Mouse (Mus musculus) erythroblast, embryonic 14.5 days (primary cell): Measurements from ENCODE around the gene Gm49396. TPM values are rescaled to one million over a fixed set of nuclear protein-coding genes. Genes with fewer than 3 reads are reported as not detected.

Experiments
- H3K27me3 ChIP-seq: 2 replicates; pipeline ENCODE4 v1.6.1; 2012; ENCODE audit warnings: inconsistent platforms; ENCODE audit not compliant: control insufficient read depth
- H3K36me3 ChIP-seq: 2 replicates; pipeline ENCODE4 v1.6.1; 2012; ENCODE audit warnings: mild to moderate bottlenecking, inconsistent platforms; ENCODE audit not compliant: control insufficient read depth
- H3K4me1 ChIP-seq: 2 replicates; pipeline ENCODE4 v1.6.1; 2012; ENCODE audit warnings: inconsistent platforms; ENCODE audit not compliant: control insufficient read depth
- H3K4me3 ChIP-seq: replicated peaks from 2 replicates; pipeline ENCODE3; 2012; ENCODE audit warnings: moderate library complexity, mild to moderate bottlenecking, inconsistent platforms
- H3K9me3 ChIP-seq: 2 replicates; pipeline ENCODE4 v1.6.1; 2012; ENCODE audit warnings: low read length, inconsistent platforms, mixed read lengths; ENCODE audit not compliant: control insufficient read depth
- GATA1 ChIP-seq: IDR thresholded peaks from 2 replicates; pipeline ENCODE4 v1.6.1; 2012; ENCODE audit warnings: low read length, inconsistent platforms, mixed read lengths
- TAL1 ChIP-seq: IDR thresholded peaks from 3 replicates; pipeline ENCODE4 v1.6.1; 2012; ENCODE audit warnings: low read length, inconsistent platforms, mixed read lengths
- polyA plus RNA-seq: library from polyadenylated mRNA; stranded (reverse); fragments of >175 nt; gene quantifications from 2 replicates; pipeline ENCODE4 v1.2.3, GENCODE M21; 2012

Gene Gm49396
- polyA plus RNA-seq, 1 experiment, result 0.18 TPM

GRCm38 (mm10) chr7:30590927-30591604 is 27.9 kb downstream of the Gm49396 start:
- H3K27me3 ChIP-seq, result peaks cover 8% of the 10 kb centered on the region
- H3K36me3 ChIP-seq, result peaks cover 13% of the 10 kb centered on the region
- H3K4me3 ChIP-seq, result no peak overlapping the region
- peaks cover 64% of the 10 kb centered on the region for H3K4me1 ChIP-seq
- TF ChIP-seq TAL1 (no peak), GATA1 (no peak)
- H3K9me3 ChIP-seq, result no peaks in the 10 kb centered on the region

DNA sequence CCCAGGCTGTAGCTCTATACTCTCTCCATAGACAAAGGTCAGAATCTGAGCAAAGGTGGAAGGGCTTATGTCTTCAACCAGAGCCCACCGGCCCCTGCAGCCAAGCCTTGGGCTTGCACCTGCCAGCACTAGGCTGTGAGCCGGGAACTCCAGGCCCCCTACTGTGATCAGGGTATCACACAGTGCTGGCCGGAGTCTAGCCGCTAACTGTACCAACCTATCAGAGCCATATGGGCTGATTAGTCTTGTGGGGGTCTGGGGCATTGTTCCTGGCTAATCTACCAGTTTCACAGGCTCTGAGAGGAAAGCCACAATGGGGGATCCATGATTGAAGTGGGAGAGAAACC is 28.4 kb downstream of the Gm49396 start:
- Histone ChIP-seq H3K36me3 (peaks cover 8% of the 10 kb centered on the region), H3K4me3 (no peak overlapping the region), H3K27me3 (peaks cover 8% of the 10 kb centered on the region), H3K4me1 (peaks cover 61% of the 10 kb centered on the region), H3K9me3 (no peaks in the 10 kb centered on the region)
- no peak for TF ChIP-seq GATA1
- TF ChIP-seq TAL1, result no peak

- peaks cover 48% of the 10 kb centered on the region for H3K4me1 ChIP-seq
- H3K27me3 ChIP-seq, result peaks cover 11% of the 10 kb centered on the region
- no peaks in the 10 kb centered on the region for H3K36me3 ChIP-seq
- H3K9me3 ChIP-seq, result no peaks in the 10 kb centered on the region
- TF ChIP-seq GATA1, result no peak
- TF ChIP-seq TAL1, result no peak
- no peak overlapping the region for H3K4me3 ChIP-seq
These were observed 29.8 kb downstream of the Gm49396 start for GRCm38 (mm10) chr7:30592772-30593423.

GRCm38 (mm10) chr7:30593579-30594509 is 30.7 kb downstream of the Gm49396 start:
- Histone ChIP-seq H3K9me3 (no peaks in the 10 kb centered on the region), H3K4me3 (no peak overlapping the region), H3K27me3 (peaks cover 11% of the 10 kb centered on the region), H3K36me3 (no peaks in the 10 kb centered on the region), H3K4me1 (peaks cover 47% of the 10 kb centered on the region)
- TF ChIP-seq TAL1, result no peak
- TF ChIP-seq GATA1, result no peak

DNA sequence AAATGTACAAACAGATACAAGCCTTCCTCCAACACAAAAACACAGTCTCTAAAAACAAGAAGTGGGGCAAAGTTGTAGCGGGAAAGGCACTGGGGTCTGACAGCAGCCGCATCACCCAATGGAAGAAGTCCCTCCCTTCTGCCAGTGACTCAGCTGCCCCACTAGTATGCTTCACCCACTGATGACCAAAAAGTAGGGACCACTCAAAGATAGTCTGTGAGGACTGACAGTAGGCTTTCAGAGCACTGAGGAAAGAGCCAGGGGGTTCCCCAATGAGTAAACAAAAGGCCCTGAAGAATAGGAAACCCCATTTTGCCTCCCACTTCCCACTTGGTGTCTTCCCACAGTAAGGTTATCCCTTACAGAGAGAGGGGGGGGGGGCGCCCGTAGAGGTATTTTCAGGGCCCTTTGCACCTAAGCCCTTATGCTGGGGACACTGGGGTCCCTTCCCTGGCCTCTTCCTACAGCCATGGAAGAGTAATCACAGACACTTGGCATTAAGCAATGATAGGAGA is 31.4 kb downstream of the Gm49396 start:
- Histone ChIP-seq H3K4me3 (no peak overlapping the region), H3K27me3 (peaks cover 11% of the 10 kb centered on the region)
- TF ChIP-seq GATA1 (no peak), TAL1 (no peak)

DNA sequence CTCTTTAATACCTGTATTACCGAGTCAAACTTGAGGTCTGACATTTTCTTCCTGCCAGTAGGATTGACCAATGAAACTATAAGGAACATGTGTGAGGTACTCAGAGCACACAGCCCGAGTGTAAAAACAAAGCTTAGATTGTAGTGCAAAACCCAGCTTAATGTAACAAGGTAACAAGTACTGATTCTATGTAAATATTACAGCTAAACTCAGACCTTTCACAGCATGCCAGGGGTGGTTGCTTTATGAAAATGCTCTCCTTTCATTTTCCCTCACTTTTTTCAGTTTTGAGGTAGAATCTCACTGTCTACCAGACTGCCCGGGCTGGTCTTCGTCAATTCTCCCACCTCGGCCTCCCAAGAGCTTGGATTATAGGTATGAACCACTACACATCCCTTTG is 32.9 kb downstream of the Gm49396 start:
- Histone ChIP-seq H3K4me1 (peaks cover 45% of the 10 kb centered on the region), H3K9me3 (no peaks in the 10 kb centered on the region), H3K36me3 (no peaks in the 10 kb centered on the region), H3K4me3 (no peak overlapping the region), H3K27me3 (peaks cover 11% of the 10 kb centered on the region)
- TF ChIP-seq GATA1 (no peak), TAL1 (no peak)

More for the DNA sequence above, 31.4 kb downstream of the Gm49396 start:
- Histone ChIP-seq H3K4me1 (peaks cover 41% of the 10 kb centered on the region), H3K9me3 (no peaks in the 10 kb centered on the region), H3K36me3 (no peaks in the 10 kb centered on the region)

DNA sequence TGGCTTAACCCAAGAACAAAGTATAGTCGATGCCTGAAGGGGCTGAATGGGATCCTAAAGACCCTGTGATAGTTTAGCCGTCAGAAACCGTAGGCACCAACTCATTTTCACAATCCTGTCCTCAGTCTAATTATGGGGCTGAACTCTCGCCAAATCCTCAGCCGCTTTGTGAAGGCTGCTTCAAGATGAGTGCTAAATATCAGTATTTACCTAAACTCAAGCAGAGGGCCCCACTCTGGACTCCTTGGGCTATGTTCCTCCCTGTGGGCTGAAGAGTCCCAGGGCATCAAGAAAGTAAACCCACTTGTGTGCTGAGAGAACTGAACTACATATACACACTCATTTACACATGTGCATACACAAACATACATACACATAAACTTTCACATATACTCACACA is 33.7 kb downstream of the Gm49396 start:
- Histone ChIP-seq H3K9me3 (no peaks in the 10 kb centered on the region), H3K27me3 (peaks cover 11% of the 10 kb centered on the region), H3K36me3 (no peaks in the 10 kb centered on the region), H3K4me3 (no peak overlapping the region), H3K4me1 (peaks cover 42% of the 10 kb centered on the region)
- TF ChIP-seq GATA1 (no peak), TAL1 (no peak)

- TF ChIP-seq GATA1 (no peak), TAL1 (no peak)
- peaks cover 11% of the 10 kb centered on the region for H3K27me3 ChIP-seq
- H3K9me3 ChIP-seq, result no peaks in the 10 kb centered on the region
- H3K4me3 ChIP-seq, result peak within 1 kb of the TSS; percentile 39
- peaks cover 32% of the 10 kb centered on the region for H3K4me1 ChIP-seq
- no peaks in the 10 kb centered on the region for H3K36me3 ChIP-seq
These were observed 35.6 kb downstream of the Gm49396 start, which contains the start of gene Zbtb32 for GRCm38 (mm10) chr7:30598786-30599185. Zbtb32 (minus strand) TSS chr7:30598909.
